Mouse (Mus musculus) hindbrain, embryonic 13.5 days (tissue): ENCODE data around the gene Alppl2. TPM values are rescaled to one million over a fixed set of nuclear protein-coding genes. Genes with fewer than 3 reads are reported as not detected.
A peak's percentile ranks its signal among the peaks of the same experiment; 100 is the strongest.

Source experiments
- ATAC-seq: fragments of 200-750 bp; cut with Nextera tagmentation; 2 replicates; pipeline ENCODE4 v1.8.0; 2017; ENCODE audit warnings: moderate TSS enrichment; ENCODE audit not compliant: low FRiP score
- H3K27ac ChIP-seq: fragments of 300-500 bp; sonication (generic); 2 replicates; pipeline ENCODE4 v1.5.1; 2015; ENCODE audit warnings: inconsistent platforms, mild to moderate bottlenecking, moderate library complexity
- H3K27me3 ChIP-seq: fragments of 300-500 bp; sonication (generic); 2 replicates; pipeline ENCODE4 v1.6.1; 2015; ENCODE audit warnings: mild to moderate bottlenecking, inconsistent platforms
- H3K36me3 ChIP-seq: fragments of 300-500 bp; sonication (generic); 2 replicates; pipeline ENCODE4 v1.6.1; 2015; ENCODE audit warnings: mild to moderate bottlenecking, inconsistent platforms
- H3K4me1 ChIP-seq: fragments of 300-500 bp; sonication (generic); replicated peaks from 2 replicates; pipeline ENCODE4 v1.6.1; 2015; ENCODE audit warnings: inconsistent platforms
- H3K4me2 ChIP-seq: fragments of 300-500 bp; sonication (generic); 2 replicates; pipeline ENCODE4 v1.6.1; 2015; ENCODE audit warnings: inconsistent platforms, mild to moderate bottlenecking, moderate library complexity
- H3K4me3 ChIP-seq: fragments of 300-500 bp; sonication (generic); 2 replicates; pipeline ENCODE4 v1.5.1; 2015; ENCODE audit warnings: mild to moderate bottlenecking, inconsistent platforms
- H3K9ac ChIP-seq: fragments of 300-500 bp; sonication (generic); 2 replicates; pipeline ENCODE4 v1.6.1; 2015; ENCODE audit warnings: mild to moderate bottlenecking, inconsistent platforms
- H3K9me3 ChIP-seq: fragments of 300-500 bp; sonication (generic); 2 replicates; pipeline ENCODE4 v1.6.1; 2016; ENCODE audit warnings: inconsistent platforms
- WGBS: fragments of 180-500 bp; shearing (Covaris S2); methylation state at CpG from one replicate; pipeline ENCODE4 v1.1.7; 2015; 5-methylcytosine and 5-hydroxymethylcytosine counted together
- polyA plus RNA-seq: library from polyadenylated mRNA; unstranded; fragments of >200 nt; fragmentation: Nextera tagmentation; extraction: Ambion mirVana; gene quantifications from 2 replicates; pipeline ENCODE4 v1.2.1, GENCODE M21; 2015

Gene Alppl2
- polyA plus RNA-seq, 1 experiment from 2014 or later = not detected

- H3K4me2 ChIP-seq = no peak overlapping the region
- 82% methylated on average over 8 of the region's 8 CpGs for WGBS
- no peak overlapping the region for H3K9ac ChIP-seq
- H3K27me3 ChIP-seq = peaks cover 24% of the 10 kb centered on the region
- no peaks in the 10 kb centered on the region for H3K36me3 ChIP-seq
- ATAC-seq = no peak
- no peaks in the 10 kb centered on the region for H3K9me3 ChIP-seq
- H3K4me3 ChIP-seq = no peak overlapping the region
- H3K27ac ChIP-seq = no peak overlapping the region
- peaks cover 6% of the 10 kb centered on the region for H3K4me1 ChIP-seq
These were observed 5.9 kb upstream of the Alppl2 start for GRCm38 (mm10) chr1:87095642-87096041.

GRCm38 (mm10) chr1:87089251-87089650 lies 477 bp downstream of the Alppl2 start:
- H3K4me2 ChIP-seq = no peak overlapping the region
- no peak for ATAC-seq
- 89% methylated on average over 11 of the region's 11 CpGs for WGBS
- H3K4me1 ChIP-seq = no peaks in the 10 kb centered on the region
- no peaks in the 10 kb centered on the region for H3K27me3 ChIP-seq
- no peaks in the 10 kb centered on the region for H3K36me3 ChIP-seq
- no peak overlapping the region for H3K27ac ChIP-seq
- no peak overlapping the region for H3K9ac ChIP-seq
- no peaks in the 10 kb centered on the region for H3K9me3 ChIP-seq
- no peak overlapping the region for H3K4me3 ChIP-seq

GRCm38 (mm10) chr1:87086964-87087363 lies 2.8 kb downstream of the Alppl2 start:
- no peaks in the 10 kb centered on the region for H3K4me1 ChIP-seq
- H3K9me3 ChIP-seq = no peaks in the 10 kb centered on the region
- H3K4me3 ChIP-seq = no peak overlapping the region
- ATAC-seq = no peak
- H3K9ac ChIP-seq = no peak overlapping the region
- no peaks in the 10 kb centered on the region for H3K27me3 ChIP-seq
- WGBS = 78% methylated on average over 17 of the region's 17 CpGs
- H3K36me3 ChIP-seq = no peaks in the 10 kb centered on the region
- H3K27ac ChIP-seq = no peak overlapping the region
- H3K4me2 ChIP-seq = no peak overlapping the region

GRCm38 (mm10) chr1:87086196-87086595 lies 3.5 kb downstream of the Alppl2 start:
- H3K9me3 ChIP-seq = no peaks in the 10 kb centered on the region
- no peak for ATAC-seq
- no peak overlapping the region for H3K4me2 ChIP-seq
- H3K27ac ChIP-seq = no peak overlapping the region
- H3K36me3 ChIP-seq = no peaks in the 10 kb centered on the region
- WGBS = 63% methylated on average over 4 of the region's 4 CpGs
- no peaks in the 10 kb centered on the region for H3K4me1 ChIP-seq
- H3K9ac ChIP-seq = no peak overlapping the region
- H3K4me3 ChIP-seq = no peak overlapping the region
- no peaks in the 10 kb centered on the region for H3K27me3 ChIP-seq

- H3K27me3 ChIP-seq = no peaks in the 10 kb centered on the region
- no peaks in the 10 kb centered on the region for H3K9me3 ChIP-seq
- no peak overlapping the region for H3K4me2 ChIP-seq
- H3K4me1 ChIP-seq = peaks cover 9% of the 10 kb centered on the region; the same call in 1 of the 2 replicates
- H3K27ac ChIP-seq = no peak overlapping the region
- H3K36me3 ChIP-seq = no peaks in the 10 kb centered on the region
- H3K4me3 ChIP-seq = no peak overlapping the region
- WGBS = 86% methylated on average over 8 of the region's 8 CpGs
- ATAC-seq = no peak
- H3K9ac ChIP-seq = no peak overlapping the region
These were observed 16.0 kb downstream of the Alppl2 start for GRCm38 (mm10) chr1:87073776-87074175.

- H3K4me3 ChIP-seq = no peak overlapping the region
- no peak overlapping the region for H3K27ac ChIP-seq
- ATAC-seq = no peak; the same call in 1 of the 2 replicates
- WGBS = 53% methylated on average over 16 of the region's 16 CpGs
- no peaks in the 10 kb centered on the region for H3K27me3 ChIP-seq
- H3K36me3 ChIP-seq = no peaks in the 10 kb centered on the region
- H3K9ac ChIP-seq = no peak overlapping the region
- no peaks in the 10 kb centered on the region for H3K9me3 ChIP-seq
- H3K4me2 ChIP-seq = no peak overlapping the region
- H3K4me1 ChIP-seq = peaks cover 9% of the 10 kb centered on the region; the same call in 1 of the 2 replicates
These were observed 19.0 kb downstream of the Alppl2 start for GRCm38 (mm10) chr1:87070720-87071119.

- Histone ChIP-seq H3K27me3 (no peaks in the 10 kb centered on the region), H3K4me2 (no peak overlapping the region), H3K9me3 (no peaks in the 10 kb centered on the region), H3K4me1 (no peaks in the 10 kb centered on the region), H3K4me3 (no peak overlapping the region), H3K9ac (no peak overlapping the region), H3K36me3 (no peaks in the 10 kb centered on the region), H3K27ac (no peak overlapping the region)
- no peak for ATAC-seq
These were observed 28.8 kb downstream of the Alppl2 start for GRCm38 (mm10) chr1:87060913-87061312.

GRCm38 (mm10) chr1:87059042-87059665 lies 30.6 kb downstream of the Alppl2 start:
- Histone ChIP-seq H3K36me3 (no peaks in the 10 kb centered on the region), H3K4me3 (no peak overlapping the region), H3K9ac (no peak overlapping the region), H3K27me3 (no peaks in the 10 kb centered on the region), H3K9me3 (no peaks in the 10 kb centered on the region), H3K27ac (no peak overlapping the region), H3K4me2 (no peak overlapping the region), H3K4me1 (no peaks in the 10 kb centered on the region)
- no peak for ATAC-seq
- WGBS = 79% methylated on average over 8 of the region's 8 CpGs

GRCm38 (mm10) chr1:87057075-87057474 lies 32.7 kb downstream of the Alppl2 start:
- H3K4me1 ChIP-seq = no peaks in the 10 kb centered on the region
- no peak for ATAC-seq

GRCm38 (mm10) chr1:87051369-87051768 lies 38.4 kb downstream of the Alppl2 start:
- WGBS = 81% methylated on average over 4 of the region's 4 CpGs

More at GRCm38 (mm10) chr1:87057075-87057474, 32.7 kb downstream of the Alppl2 start:
- Histone ChIP-seq H3K9me3 (no peaks in the 10 kb centered on the region), H3K4me2 (no peak overlapping the region), H3K27ac (no peak overlapping the region), H3K4me3 (no peak overlapping the region), H3K27me3 (no peaks in the 10 kb centered on the region), H3K36me3 (0 out of 2 replicates have a peak, but pooled peaks cover 3% of the 10 kb centered on the region), H3K9ac (no peak overlapping the region)
- 81% methylated on average over 4 of the region's 4 CpGs for WGBS

GRCm38 (mm10) chr1:87050700-87051099 lies 39.0 kb downstream of the Alppl2 start:
- Histone ChIP-seq H3K27ac (peak overlapping the region; percentile 52), H3K4me2 (no peak overlapping the region), H3K36me3 (peaks cover 35% of the 10 kb centered on the region), H3K9ac (peak overlapping the region; percentile 30; the same call in 1 of the 2 replicates), H3K4me1 (peaks cover 27% of the 10 kb centered on the region), H3K9me3 (no peaks in the 10 kb centered on the region), H3K4me3 (no peak overlapping the region), H3K27me3 (no peaks in the 10 kb centered on the region)
- 76% methylated on average over 1 of the region's 1 CpGs for WGBS
- ATAC-seq = 0 out of 2 replicates have a peak, but pooled peaks have one; percentile 16

More at GRCm38 (mm10) chr1:87051369-87051768, 38.4 kb downstream of the Alppl2 start:
- Histone ChIP-seq H3K4me1 (peaks cover 27% of the 10 kb centered on the region), H3K9me3 (no peaks in the 10 kb centered on the region), H3K27me3 (no peaks in the 10 kb centered on the region), H3K9ac (no peak overlapping the region), H3K4me2 (no peak overlapping the region), H3K36me3 (peaks cover 30% of the 10 kb centered on the region), H3K4me3 (no peak overlapping the region), H3K27ac (no peak overlapping the region)
- ATAC-seq = no peak

- Histone ChIP-seq H3K9ac (peak overlapping the region; percentile 5; the same call in 1 of the 2 replicates), H3K9me3 (no peaks in the 10 kb centered on the region), H3K36me3 (peaks cover 41% of the 10 kb centered on the region), H3K4me1 (peaks cover 27% of the 10 kb centered on the region), H3K4me2 (no peak overlapping the region), H3K4me3 (no peak overlapping the region), H3K27me3 (no peaks in the 10 kb centered on the region), H3K27ac (peak overlapping the region; percentile 65)
- peak; percentile 76 for ATAC-seq
- 26% methylated on average over 3 of the region's 3 CpGs for WGBS
These were observed 39.7 kb downstream of the Alppl2 start for GRCm38 (mm10) chr1:87050072-87050471.

GRCm38 (mm10) chr1:87041814-87042438 lies 47.8 kb downstream of the Alppl2 start:
- WGBS = 0% methylated on average over 1 of the region's 1 CpGs
- no peaks in the 10 kb centered on the region for H3K27me3 ChIP-seq
- no peak overlapping the region for H3K9ac ChIP-seq
- H3K36me3 ChIP-seq = peaks cover 28% of the 10 kb centered on the region
- H3K27ac ChIP-seq = no peak overlapping the region
- H3K4me1 ChIP-seq = no peaks in the 10 kb centered on the region
- no peak overlapping the region for H3K4me2 ChIP-seq
- ATAC-seq = peak; percentile 81
- H3K4me3 ChIP-seq = no peak overlapping the region
- no peaks in the 10 kb centered on the region for H3K9me3 ChIP-seq
